Mouse (Mus musculus) ovary, postnatal 36 days (tissue): Measurements from ENCODE around the gene Gnmt.
A peak's percentile ranks its signal among the peaks of the same experiment; 100 is the strongest.

Experiments
- DNase-seq: peaks from one replicate; pipeline ENCODE4 v3.0.0; 2022; ENCODE audit warnings: low spot score, mixed read lengths

Gnmt gene

DNA sequence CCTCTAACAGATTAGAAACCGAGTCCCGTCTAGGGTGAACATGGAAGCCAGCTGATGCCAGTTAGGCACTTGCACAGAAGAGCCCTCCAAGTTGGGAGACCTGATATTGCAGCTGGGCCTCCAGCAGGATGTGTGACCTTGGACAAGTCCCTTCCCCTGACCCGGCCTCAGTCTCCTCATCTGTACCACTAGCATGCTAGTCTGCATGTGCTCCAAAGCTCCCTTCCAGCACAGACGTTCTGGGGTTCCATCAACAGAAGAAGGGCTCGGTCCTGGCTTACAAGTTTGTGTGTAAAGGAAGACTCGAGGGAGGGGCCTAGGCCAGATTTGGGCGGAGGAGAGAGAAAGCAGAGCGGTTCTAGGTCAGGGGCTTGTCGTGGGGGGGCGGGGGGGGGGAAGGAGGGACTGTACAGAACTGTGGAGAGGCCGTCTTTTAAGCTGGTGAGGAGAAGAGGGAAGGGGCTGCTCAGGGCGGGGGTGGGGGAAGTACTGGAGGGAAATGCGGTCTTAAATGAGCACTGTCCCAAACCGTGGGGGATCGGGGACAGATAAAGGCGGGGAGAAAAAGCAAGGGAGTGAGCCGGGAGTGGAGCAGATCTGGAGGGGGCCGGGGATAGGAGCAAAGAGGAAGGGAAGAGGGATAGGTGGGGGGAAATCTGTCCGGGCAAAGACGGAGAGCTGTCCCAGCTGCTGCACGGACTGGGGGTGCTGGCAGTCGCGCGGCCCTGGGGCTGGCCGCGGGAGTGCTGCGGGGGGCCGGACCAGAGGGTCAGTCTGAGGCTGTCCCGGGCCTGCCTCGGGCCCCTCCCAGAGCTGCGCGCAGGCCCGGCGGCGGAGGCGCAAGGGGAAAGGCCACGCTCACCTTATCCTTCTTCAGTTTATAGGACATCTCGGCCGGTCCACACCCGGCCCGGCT is 24.7 kb downstream of the Gnmt start:
- DNase-seq: no peak

DNA sequence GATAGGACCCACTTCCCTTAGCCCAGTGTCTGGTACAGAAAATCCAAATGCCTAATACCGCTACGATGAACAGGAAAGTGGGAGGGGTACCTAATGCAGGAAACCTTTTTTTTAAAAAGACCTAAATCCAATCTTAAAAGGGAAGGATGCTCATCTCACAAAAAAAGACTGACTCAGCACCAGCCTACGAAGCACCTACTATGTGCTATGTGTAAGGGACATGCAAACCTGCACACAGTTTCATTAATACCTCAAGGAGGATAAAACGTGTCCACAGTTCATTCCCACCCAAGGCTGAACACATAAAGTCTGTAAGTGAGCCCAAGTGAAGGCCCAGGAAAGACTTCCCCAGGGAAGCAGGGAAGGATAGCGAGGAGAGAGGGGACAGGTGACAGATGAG is 26.5 kb downstream of the Gnmt start:
- no peak for DNase-seq

DNA sequence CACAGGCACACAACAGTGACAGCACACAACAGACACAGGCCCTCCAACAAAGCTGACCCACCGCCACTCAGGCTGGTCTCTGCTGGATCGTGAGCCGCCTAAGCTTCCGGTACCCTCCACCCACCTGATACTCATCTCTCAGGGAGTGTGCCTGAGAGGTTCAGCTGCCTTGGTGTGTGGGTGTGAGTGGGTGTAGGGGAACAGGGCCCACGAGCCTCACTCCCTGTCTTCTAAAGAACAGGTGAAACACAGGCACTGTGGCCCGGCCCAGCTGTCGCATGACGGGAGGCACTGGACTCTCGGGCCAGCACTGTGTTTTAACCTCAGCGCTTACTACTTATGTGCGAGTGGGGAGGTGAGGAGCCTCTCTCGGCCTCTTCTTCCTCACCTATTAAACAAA is 26.9 kb downstream of the Gnmt start:
- DNase-seq: no peak

DNA sequence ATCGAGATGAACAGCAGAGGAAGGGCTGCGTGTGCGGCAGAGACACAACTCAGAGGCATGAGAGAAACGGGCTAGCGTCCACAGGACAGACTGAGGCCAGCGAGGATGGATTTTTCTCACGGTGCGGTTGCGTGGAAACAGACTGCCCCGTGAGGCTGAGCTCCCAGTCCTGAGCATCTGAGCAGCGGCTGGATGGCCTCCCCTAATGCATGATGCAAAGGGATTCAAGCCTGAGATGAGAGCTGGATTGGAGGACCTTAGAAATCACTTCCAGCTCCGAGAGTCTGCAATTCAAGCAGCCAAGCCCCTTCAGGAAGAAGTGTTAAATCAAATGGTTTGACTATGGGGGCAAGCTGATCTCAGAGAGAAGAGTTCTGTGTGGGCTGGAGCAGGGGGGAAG is 27.5 kb downstream of the Gnmt start:
- no peak for DNase-seq

DNA sequence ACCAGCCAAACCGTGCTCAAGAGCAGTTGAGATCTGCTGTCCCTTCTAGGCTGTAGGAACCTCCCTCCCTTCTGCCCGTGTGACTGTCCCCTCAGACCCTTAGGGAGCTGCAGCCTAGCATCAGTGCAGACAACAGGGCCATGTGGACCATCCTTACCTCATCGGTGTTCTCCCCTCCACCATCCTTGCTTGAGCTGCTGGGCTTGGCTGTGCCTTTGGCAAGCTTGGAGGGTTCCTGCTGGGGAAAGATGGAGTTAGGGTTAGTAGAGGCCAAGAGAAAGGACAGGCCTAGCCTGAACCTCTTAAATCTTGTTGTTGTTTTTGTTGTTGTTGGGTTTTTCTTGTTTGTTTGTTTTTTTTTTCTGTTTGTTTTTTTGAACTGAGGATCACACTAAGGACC is 29.1 kb downstream of the Gnmt start:
- no peak for DNase-seq

DNA sequence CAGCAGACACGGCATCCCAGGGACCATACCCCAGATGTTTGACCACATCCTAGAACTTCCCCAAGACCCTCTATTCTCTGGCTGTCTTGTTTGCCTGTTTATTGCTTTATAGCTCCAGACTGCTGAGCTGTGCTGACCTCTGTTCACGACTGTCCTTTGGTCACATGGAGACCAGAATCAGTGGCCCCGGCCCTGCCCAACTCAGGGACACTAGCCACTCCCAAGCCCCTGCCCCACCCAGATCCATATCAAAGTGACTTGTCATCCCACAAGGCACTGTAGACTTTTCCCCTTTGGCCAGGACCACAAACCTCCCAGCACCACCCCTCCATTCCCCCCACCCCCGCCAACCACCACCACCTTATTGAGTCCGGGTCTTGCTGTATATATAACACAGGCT is 29.7 kb downstream of the Gnmt start:
- no peak for DNase-seq

DNA sequence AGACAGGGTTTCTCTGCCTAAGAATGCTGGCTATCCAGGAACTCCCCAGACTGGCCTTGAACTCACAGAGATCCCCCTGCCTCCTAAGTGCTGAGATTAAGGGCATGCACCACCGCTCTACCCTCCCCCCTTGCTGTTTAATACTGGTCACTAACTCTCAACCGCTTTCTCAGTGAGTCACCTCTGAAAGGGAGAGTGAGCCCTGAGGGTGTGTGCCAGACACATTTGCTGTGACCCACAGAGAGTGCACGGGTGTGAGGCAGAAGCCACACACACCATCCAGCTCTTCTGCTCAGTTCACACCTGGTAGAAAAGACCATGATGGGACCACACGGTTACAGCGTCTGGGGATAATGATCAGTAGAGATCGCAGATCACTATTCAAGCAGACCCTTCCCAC is 30.5 kb downstream of the Gnmt start:
- no peak for DNase-seq

DNA sequence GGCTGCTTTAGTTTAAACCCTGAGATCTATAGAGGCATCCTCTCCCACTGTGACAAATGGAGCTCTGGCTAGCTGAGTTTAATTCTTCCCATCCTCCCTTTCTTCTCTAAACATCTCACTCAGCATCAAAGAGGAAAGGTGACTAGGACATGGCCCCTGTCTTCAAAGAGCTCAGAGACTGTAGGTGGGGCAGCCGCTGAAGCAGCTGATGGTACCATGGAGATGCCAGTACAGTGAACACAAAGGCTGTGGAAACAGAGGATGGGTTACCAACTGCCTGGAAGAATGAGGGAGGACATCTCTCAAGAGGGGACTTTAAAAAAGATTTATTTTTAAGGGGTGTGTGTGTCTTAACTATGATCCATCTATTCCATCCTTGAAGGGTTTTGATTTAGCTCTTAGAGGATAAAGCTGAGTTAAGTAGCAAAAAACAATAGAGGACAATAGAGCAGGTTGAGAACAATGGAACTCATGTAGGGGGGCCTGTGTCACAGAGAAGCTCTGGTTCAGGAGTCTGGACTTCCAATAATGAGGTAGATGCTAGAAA is 34.4 kb downstream of the Gnmt start:
- DNase-seq: no peak

DNA sequence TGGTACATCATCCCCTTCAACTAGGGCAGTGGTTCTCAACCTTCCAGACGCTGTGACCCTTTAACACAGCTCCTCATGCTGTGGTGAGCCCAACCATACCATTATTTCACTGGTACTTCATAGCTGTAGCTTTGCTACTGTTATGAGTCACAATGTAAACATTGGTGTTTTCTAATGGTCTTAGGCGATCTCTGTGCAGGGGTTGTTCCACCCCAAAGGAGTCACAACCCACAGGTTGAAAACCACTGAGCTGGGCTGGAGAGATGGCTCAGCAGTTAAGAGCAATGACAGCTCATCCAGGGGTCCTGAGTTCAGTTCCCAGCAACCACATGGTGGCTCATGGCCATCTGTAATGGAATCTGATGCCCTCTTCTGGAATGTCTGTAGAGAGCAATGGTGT is 37.6 kb downstream of the Gnmt start:
- no peak for DNase-seq

DNA sequence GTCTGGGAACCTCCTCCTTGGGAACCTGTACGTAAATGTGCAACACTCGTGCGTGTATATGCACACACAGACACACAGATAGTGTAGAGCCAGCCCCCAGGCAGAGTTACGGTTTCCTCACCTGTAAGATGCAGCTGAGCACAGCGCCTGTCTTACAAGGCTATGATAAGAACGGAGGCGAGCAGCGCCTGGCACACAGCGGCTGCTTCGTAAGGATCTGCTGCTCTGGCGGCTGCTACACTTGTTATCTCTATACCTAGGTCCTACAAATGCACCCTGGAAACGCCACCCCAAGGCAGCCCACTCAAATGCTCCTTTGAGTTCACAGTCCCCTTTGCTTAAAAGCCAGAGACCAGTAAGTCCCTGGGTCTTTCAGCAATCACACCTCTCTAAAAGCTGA is 38.3 kb downstream of the Gnmt start:
- DNase-seq: no peak

DNA sequence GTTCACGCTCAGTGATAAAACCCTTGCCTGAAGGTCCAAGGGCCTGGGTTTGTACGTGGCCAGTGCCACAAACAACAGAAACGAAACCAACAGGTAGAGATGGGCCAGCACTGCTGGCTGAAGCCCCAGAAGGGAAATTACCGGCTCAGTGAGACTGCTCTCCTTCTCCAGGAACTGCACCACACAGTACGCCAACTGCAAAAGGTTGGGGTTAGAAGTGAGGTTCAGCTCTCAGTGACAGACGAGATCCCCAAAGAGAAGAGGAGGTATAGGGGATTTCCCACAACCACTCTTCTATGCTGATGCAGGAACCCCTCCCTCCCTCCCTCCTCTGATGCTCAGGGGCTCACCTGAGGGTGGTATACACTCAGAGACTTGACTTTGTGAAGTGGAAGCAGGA is 43.1 kb downstream of the Gnmt start:
- DNase-seq: no peak

DNA sequence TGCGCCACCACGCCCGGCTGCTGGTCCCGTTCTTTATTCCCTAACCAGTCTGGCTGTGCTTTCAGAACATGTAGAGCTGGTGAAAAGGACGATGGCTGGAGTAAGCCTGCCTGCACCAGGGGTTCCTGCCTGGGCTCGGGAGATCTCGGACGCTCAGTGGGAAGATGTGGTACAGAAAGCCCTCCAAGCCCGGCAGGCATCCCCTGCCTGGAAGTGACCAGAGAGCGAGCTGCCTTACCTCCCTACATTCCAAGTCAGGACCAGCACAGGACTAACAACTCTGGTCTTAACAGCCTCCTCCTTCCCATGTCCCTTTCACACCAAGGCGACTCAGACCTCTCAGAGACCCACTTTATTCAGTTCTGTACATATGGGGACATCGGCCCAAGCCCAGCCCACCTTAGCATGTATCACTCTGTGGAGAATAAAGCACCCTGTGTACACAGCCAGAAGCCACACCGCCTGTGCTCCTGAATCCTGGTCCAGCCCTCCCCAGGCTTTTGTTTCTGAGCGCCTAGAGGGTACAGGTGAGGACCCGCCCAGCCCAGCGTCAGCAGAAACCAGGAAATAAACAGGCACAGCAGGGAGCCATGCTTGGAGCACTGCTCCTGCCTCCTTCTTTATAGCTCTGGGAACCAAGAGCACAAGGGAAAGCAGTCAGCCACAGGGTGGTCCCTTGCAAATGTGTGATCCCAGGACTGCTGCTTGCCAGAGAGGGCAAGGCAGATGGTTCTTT is 46.1 kb downstream of the Gnmt start:
- no peak for DNase-seq

DNA sequence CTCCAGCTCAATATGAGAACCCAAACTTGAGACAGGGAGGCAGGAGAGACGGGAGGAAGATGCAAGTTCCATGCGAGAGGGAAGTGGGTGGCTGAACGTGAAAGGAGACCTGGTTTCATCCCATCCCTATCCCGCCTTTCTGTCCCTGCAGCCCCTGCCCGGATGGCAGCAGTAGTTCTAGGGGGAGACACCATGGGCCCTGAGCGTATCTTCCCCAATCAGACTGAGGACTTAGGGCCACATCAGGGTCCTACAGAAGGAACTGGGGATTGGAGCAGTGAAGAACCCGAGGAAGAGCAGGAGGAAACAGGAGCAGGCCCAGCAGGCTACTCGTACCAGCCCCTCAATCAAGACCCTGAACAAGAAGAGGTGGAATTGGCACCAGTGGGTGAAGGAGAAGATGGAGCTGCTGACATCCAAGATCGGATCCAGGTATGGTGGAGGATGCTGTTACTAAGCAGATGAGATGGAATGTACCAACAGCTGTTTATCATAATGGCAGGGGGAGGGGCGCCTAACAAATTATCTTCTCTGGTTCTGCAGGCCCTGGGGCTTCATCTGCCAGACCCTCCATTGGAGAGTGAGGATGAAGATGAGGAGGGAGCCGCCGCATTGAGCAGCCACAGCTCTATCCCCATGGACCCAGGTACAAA is 47.4 kb downstream of the Gnmt start:
- no peak for DNase-seq

DNA sequence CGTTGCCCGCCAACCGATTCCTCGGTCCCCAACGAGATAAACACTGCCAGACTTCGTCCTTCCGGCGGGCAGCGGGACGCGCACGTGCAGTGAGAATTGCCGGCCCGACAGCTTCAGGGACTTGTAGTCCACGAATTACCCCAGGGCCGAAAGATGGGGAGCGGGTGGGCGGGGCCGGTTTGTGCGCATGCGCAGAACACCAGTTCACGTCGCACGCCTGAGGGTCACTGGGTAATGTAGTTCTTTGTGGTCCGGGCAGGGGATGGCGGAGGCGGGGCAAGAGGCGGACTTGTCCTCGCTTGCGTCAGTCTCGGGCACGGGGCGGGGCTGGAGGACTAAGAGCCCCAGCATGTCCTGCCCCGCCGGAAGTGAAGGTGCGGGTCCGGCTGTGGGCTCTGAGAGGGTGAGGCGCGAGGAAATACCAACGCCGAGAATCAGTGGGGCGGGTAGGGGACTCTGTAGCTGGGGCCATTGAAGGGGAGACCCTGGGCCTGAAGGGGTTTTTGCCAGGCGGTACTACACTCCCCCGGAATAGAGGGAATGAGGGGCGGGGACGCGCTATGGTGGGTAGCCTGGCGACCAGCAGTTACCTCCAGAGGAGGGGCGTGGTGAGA is 48.1 kb downstream of the Gnmt start, which contains the start of gene Klhdc3:
Klhdc3 (minus strand) TSS at position 155 of the 614 bp plus-strand sequence.
- DNase-seq: peak; percentile 97

DNA sequence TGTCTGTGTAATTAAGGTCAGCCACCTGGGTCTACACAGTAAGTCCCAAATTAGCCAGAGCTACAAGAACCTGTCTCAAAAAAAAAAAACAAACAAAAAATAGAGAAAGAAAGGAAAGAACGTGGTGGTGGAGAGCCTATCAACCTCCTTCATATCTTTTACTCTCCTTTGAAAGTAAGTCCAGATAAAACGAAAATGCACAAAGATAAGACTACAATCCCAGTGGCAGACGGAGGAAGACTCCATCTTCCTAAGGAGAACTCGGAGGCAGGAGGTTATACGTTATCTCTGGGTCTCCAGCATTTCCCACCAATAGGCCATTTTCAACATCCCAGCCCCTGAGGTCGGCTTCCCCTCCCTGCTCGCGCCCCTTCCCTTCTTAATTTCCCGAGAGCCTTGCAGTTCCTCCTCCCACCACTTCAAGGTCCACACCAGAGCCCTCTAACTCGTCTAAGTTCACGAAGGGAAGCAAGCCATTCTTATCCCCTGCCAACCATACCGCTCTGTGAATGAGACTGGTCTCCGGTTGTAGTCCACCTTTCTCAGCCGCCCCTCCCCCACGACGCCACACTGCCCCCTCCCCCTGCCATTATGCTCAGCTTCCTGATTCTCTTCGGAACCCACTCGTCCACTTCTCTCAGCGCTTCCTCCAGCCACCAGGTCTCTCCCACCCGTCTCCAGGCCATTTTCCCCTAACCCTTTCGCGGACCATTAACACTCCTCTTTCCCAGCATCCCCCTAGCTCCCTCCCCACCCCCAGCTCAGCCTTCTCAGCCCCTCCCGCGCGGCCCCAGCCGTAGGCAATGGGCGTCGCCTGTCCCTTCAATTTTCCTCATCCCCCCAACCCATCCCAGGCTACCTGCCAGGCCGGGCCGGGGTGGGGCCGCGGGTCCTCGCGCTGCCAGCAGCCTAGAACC is 48.9 kb downstream of the Gnmt start:
- no peak for DNase-seq

DNA sequence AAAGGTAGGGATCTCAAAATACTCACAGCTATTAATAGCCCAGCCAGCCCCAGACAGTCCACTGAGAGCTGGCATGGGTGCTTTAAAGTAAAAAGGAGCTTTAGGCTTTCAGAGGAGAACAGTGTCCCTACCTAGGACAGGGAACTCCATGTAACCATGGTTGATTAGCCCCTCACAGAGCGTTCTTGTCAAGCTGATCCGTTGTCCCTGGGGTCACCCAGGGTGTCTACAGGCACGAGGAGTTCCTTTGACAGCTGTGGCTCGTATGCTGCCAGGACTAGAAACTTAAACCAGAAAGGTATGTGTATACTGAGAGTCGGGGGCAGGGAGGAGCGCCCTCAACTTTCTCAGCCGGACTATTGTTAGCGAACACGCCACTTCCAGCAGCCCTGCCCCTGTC is 50.1 kb downstream of the Gnmt start:
- DNase-seq: no peak

DNA sequence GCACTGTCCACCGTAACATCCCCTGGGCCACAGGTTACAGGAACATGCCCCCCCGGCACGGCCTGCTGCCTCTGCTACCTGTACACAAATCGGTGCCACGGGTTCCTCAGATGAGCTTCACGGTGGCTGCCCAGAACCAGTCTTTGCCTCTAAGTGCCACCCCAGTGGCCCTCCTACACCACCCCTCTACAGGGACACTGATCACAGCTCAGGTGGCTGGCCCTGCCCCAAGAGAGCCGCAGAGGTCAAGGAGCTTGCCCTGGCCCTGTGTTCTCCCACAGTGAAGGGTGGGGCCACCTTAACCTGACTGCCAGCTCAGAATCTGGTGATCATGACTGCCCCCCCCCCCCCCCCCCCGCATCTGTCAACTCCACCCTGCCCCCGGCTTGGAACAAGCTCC is 50.6 kb downstream of the Gnmt start, which contains the start of gene Mea1:
Mea1 (plus strand) TSS at position 378 of the 400 bp plus-strand sequence.
- no peak for DNase-seq
